12 mouse cellular contexts compared by ENCODE assay signal in genomic region chr15:102460409-102460808, GRCm38 (mm10). TPM values are rescaled to one million over a fixed set of nuclear protein-coding genes. Genes with fewer than 3 reads are reported as not detected.
DNase-seq lines count a peak whose midpoint lies in the region; ATAC-seq and TF ChIP-seq lines count a peak whose summit lies in the region.
"Had no signal": no experiment of that assay in that cellular context is flagged by ENCODE, and none has a peak within 500 bp of the region (broad histone marks: within the 10 kb centered on the region; RNA-seq: fewer than 3 reads in every experiment).

No protein-coding gene starts in this region.

- H3K4me3 ChIP-seq in forebrain, embryonic 13.5 days, result no peak overlapping the region
- H3K4me3 ChIP-seq in forebrain, embryonic 16.5 days (replicated peaks; ENCODE audit: low read length), result no peak overlapping the region
- peak overlapping the region; percentile 94 for H3K4me3 ChIP-seq in megakaryocyte, embryonic 14.5 days (replicated peaks)
- H3K4me3 ChIP-seq in myocyte, result peak overlapping the region; percentile 65

- H3K9ac ChIP-seq in forebrain, embryonic 13.5 days, result no peak overlapping the region
- H3K9ac ChIP-seq in forebrain, embryonic 16.5 days (replicated peaks; ENCODE audit: low read depth, low read length), result no peak overlapping the region
- H3K9ac ChIP-seq: forebrain, postnatal 0 days had no signal

- ATAC-seq in forebrain, embryonic 13.5 days, result no peak
- ATAC-seq in forebrain, embryonic 16.5 days, result no peak
- no peak for ATAC-seq in megakaryocyte, adult 5-6 weeks (ENCODE audit: poor library complexity, severe bottlenecking)
- ATAC-seq in granulocyte monocyte progenitor cell, adult 5-6 weeks (replicated peaks; ENCODE audit: poor library complexity, severe bottlenecking), result peak; percentile 12; the same call in 1 of the 2 replicates
- ATAC-seq: forebrain, postnatal 0 days had no signal

- peaks cover 6% of the 10 kb centered on the region; the same call in 1 of the 2 replicates for H3K36me3 ChIP-seq in forebrain, embryonic 13.5 days (ENCODE audit: poor library complexity, severe bottlenecking)
- H3K36me3 ChIP-seq in forebrain, embryonic 16.5 days (ENCODE audit: control insufficient read depth, insufficient read depth), result no peaks in the 10 kb centered on the region
- H3K36me3 ChIP-seq in megakaryocyte, embryonic 14.5 days (replicated peaks; ENCODE audit: low read length), result peaks cover 38% of the 10 kb centered on the region
- H3K36me3 ChIP-seq in myocyte (ENCODE audit: control insufficient read depth, insufficient read depth), result peaks cover 13% of the 10 kb centered on the region

- WGBS in forebrain, embryonic 13.5 days, result 86% methylated on average over 12 of the region's 12 CpGs
- 82% methylated on average over 12 of the region's 12 CpGs for WGBS in forebrain, embryonic 16.5 days

- no peak overlapping the region for H3ac ChIP-seq in myocyte (ENCODE audit: control insufficient read depth, insufficient read length)

- H3K9me3 ChIP-seq in forebrain, embryonic 13.5 days (replicated peaks), result no peaks in the 10 kb centered on the region
- no peaks in the 10 kb centered on the region for H3K9me3 ChIP-seq in forebrain, embryonic 16.5 days (ENCODE audit: control insufficient read depth, low read length)
- H3K9me3 ChIP-seq in megakaryocyte, embryonic 14.5 days, result no peaks in the 10 kb centered on the region

- H3K27ac ChIP-seq in forebrain, embryonic 13.5 days, result no peak overlapping the region
- H3K27ac ChIP-seq in forebrain, embryonic 16.5 days (ENCODE audit: low read length), result no peak overlapping the region

- H3K79me2 ChIP-seq in myocyte (ENCODE audit: control insufficient read depth, insufficient read depth), result peaks cover 14% of the 10 kb centered on the region

- peaks cover 19% of the 10 kb centered on the region for H3K4me1 ChIP-seq in forebrain, embryonic 13.5 days
- H3K4me1 ChIP-seq in forebrain, embryonic 16.5 days (replicated peaks; ENCODE audit: control insufficient read depth, insufficient read depth, low read length), result peaks cover 11% of the 10 kb centered on the region
- peaks cover 75% of the 10 kb centered on the region for H3K4me1 ChIP-seq in megakaryocyte, embryonic 14.5 days

- peak overlapping the region; percentile 62; the same call in 1 of the 2 replicates for H3K4me2 ChIP-seq in forebrain, embryonic 13.5 days
- H3K4me2 ChIP-seq in forebrain, embryonic 16.5 days (ENCODE audit: low read length), result no peak overlapping the region
- H3K4me2 ChIP-seq in myocyte (ENCODE audit: low read depth), result peak overlapping the region; percentile 93

- DNase-seq in urinary bladder, postnatal 25 days (ENCODE audit: low spot score), result no peak
- no peak for DNase-seq in ovary, adult 18-20 months (ENCODE audit: low spot score)
- DNase-seq: forebrain, postnatal 0 days; thymus, adult 18-20 months had no signal

- no peaks in the 10 kb centered on the region for H3K27me3 ChIP-seq in forebrain, embryonic 13.5 days
- H3K27me3 ChIP-seq in forebrain, embryonic 16.5 days (replicated peaks; ENCODE audit: control insufficient read depth, insufficient read depth, low read length), result no peaks in the 10 kb centered on the region
- H3K27me3 ChIP-seq in megakaryocyte, embryonic 14.5 days (replicated peaks), result no peaks in the 10 kb centered on the region
- no peaks in the 10 kb centered on the region for H3K27me3 ChIP-seq in myocyte (ENCODE audit: control insufficient read depth, insufficient read depth, insufficient read length)

- no peak for TF ChIP-seq POLR2A in myocyte (IDR thresholded peaks at IDR 0.05; ENCODE audit: insufficient read length, low read depth)

TF ChIP-seq in myocyte, 11 proteins besides CTCF, POLR2A, EP300 and RAD21:
- no peak for TF ChIP-seq SRF (IDR thresholded peaks at IDR 0.05; ENCODE audit: control insufficient read depth, insufficient read length, low read depth)
- no peak for TF ChIP-seq E2F4 (IDR thresholded peaks at IDR 0.05; ENCODE audit: insufficient read depth)
- TF ChIP-seq TCF3 (IDR thresholded peaks at IDR 0.05; ENCODE audit: insufficient read length, low read depth), result no peak
- no peak for TF ChIP-seq CEBPB (IDR thresholded peaks at IDR 0.05; ENCODE audit: insufficient read depth, poor library complexity, severe bottlenecking)
- TF ChIP-seq POLR2AphosphoS2 (IDR thresholded peaks at IDR 0.05; ENCODE audit: insufficient read length, low read depth), result no peak
- no peak for TF ChIP-seq MYOD1 (IDR thresholded peaks at IDR 0.05; ENCODE audit: control insufficient read depth in 1 of 3, insufficient read length in 2 of 3, low read depth in 2 of 3)
- TF ChIP-seq MAX (IDR thresholded peaks at IDR 0.05; ENCODE audit: low read depth), result no peak
- no peak for TF ChIP-seq REST (IDR thresholded peaks at IDR 0.05; ENCODE audit: insufficient read depth, insufficient read length)
- no peak for TF ChIP-seq TCF12 (IDR thresholded peaks at IDR 0.05; ENCODE audit: insufficient read depth, poor library complexity, severe bottlenecking)
- TF ChIP-seq MYOG (IDR thresholded peaks at IDR 0.05; ENCODE audit: control insufficient read depth in 1 of 3, insufficient read depth in 1 of 3, insufficient read length in 2 of 3, low read depth in 2 of 3), result no peak
- TF ChIP-seq USF1 (IDR thresholded peaks at IDR 0.05; ENCODE audit: low read depth), result no peak
TF ChIP-seq in myocyte: peak in this region for 0.

RNA-seq across cellular contexts. Expression of gene Prr13, which starts 1.6 kb away (rescaled TPM):
- polyA plus RNA-seq in forebrain, embryonic 13.5 days (2015; fragmentation: Nextera tagmentation; extraction: Ambion mirVana), result 88.9 and 90.9 TPM in 2 replicates
- 79.0 and 80.9 TPM in 2 replicates for polyA plus RNA-seq in forebrain, embryonic 16.5 days (2015; fragmentation: Nextera tagmentation; extraction: Ambion mirVana)
- 978 and 1,945 TPM in 2 replicates for polyA plus RNA-seq in megakaryocyte, embryonic 14.5 days (2012; ENCODE audit: insufficient read depth, low replicate concordance)
- 306 and 344 TPM in 2 replicates for total RNA-seq in megakaryocyte, adult 5-6 weeks (2015)
- 197 and 215 TPM in 2 replicates for total RNA-seq in megakaryocyte, adult 5-6 weeks (2017)
- total RNA-seq in granulocyte monocyte progenitor cell, adult 5-6 weeks (2014; fragmentation: Nextera tagmentation), result 75.2 and 97.2 TPM in 2 replicates
- total RNA-seq in granulocyte monocyte progenitor cell, adult 5-6 weeks (2017), result 35.4 and 53.4 TPM in 2 replicates
- polyA plus RNA-seq in myocyte (2012; fragmentation: generic; extraction: Trizol), result 92.9 TPM

RNA-seq across cellular contexts. Expression of gene Pcbp2, which starts 9.9 kb away (rescaled TPM):
- polyA plus RNA-seq in forebrain, embryonic 13.5 days (2015; fragmentation: Nextera tagmentation; extraction: Ambion mirVana), result 198 and 212 TPM in 2 replicates
- 144 and 149 TPM in 2 replicates for polyA plus RNA-seq in forebrain, embryonic 16.5 days (2015; fragmentation: Nextera tagmentation; extraction: Ambion mirVana)
- polyA plus RNA-seq in megakaryocyte, embryonic 14.5 days (2012; ENCODE audit: insufficient read depth, low replicate concordance), result 254 and 404 TPM in 2 replicates
- 705 and 801 TPM in 2 replicates for total RNA-seq in megakaryocyte, adult 5-6 weeks (2015)
- 156 and 205 TPM in 2 replicates for total RNA-seq in megakaryocyte, adult 5-6 weeks (2017)
- total RNA-seq in granulocyte monocyte progenitor cell, adult 5-6 weeks (2014; fragmentation: Nextera tagmentation), result 731 and 799 TPM in 2 replicates
- total RNA-seq in granulocyte monocyte progenitor cell, adult 5-6 weeks (2017), result 213 and 218 TPM in 2 replicates
- 892 TPM for polyA plus RNA-seq in myocyte (2012; fragmentation: generic; extraction: Trizol)

RNA-seq across cellular contexts. Expression of gene Amhr2, which starts 15.2 kb away (rescaled TPM):
- 0.19 and 0.20 TPM in 2 replicates for polyA plus RNA-seq in forebrain, embryonic 13.5 days (2015; fragmentation: Nextera tagmentation; extraction: Ambion mirVana)
- polyA plus RNA-seq in forebrain, embryonic 16.5 days (2015; fragmentation: Nextera tagmentation; extraction: Ambion mirVana), result 0.32 and 0.58 TPM in 2 replicates
- polyA plus RNA-seq in megakaryocyte, embryonic 14.5 days (2012; ENCODE audit: insufficient read depth, low replicate concordance), result 0.37 TPM in 1 of 2 replicates, not detected in the other
- not detected in 2 replicates for total RNA-seq in megakaryocyte, adult 5-6 weeks (2015)
- total RNA-seq in megakaryocyte, adult 5-6 weeks (2017), result not detected in 2 replicates
- not detected in 2 replicates for total RNA-seq in granulocyte monocyte progenitor cell, adult 5-6 weeks (2014; fragmentation: Nextera tagmentation)
- total RNA-seq in granulocyte monocyte progenitor cell, adult 5-6 weeks (2017), result not detected in 2 replicates
- 0.32 TPM for polyA plus RNA-seq in myocyte (2012; fragmentation: generic; extraction: Trizol)
- polyA plus RNA-seq: neural tube, embryonic 11.5 days had no signal

RNA-seq across cellular contexts. Expression of gene Gm10337, which starts 43.1 kb away (rescaled TPM):
- polyA plus RNA-seq in forebrain, embryonic 13.5 days (2015; fragmentation: Nextera tagmentation; extraction: Ambion mirVana), result 6.6 and 13.4 TPM in 2 replicates
- polyA plus RNA-seq in forebrain, embryonic 16.5 days (2015; fragmentation: Nextera tagmentation; extraction: Ambion mirVana), result 17.3 and 22.2 TPM in 2 replicates
- not detected in 2 replicates for polyA plus RNA-seq in megakaryocyte, embryonic 14.5 days (2012; ENCODE audit: insufficient read depth, low replicate concordance)
- total RNA-seq in megakaryocyte, adult 5-6 weeks (2015), result not detected in 2 replicates
- not detected in 2 replicates for total RNA-seq in megakaryocyte, adult 5-6 weeks (2017)
- 7.7 TPM in 1 of 2 replicates, not detected in the other for total RNA-seq in granulocyte monocyte progenitor cell, adult 5-6 weeks (2014; fragmentation: Nextera tagmentation)
- total RNA-seq in granulocyte monocyte progenitor cell, adult 5-6 weeks (2017), result not detected in 2 replicates
- polyA plus RNA-seq in myocyte (2012; fragmentation: generic; extraction: Trizol), result not detected
- total RNA-seq: forebrain, postnatal 0 days; layer of hippocampus, adult 8-10 months had no signal

RNA-seq across cellular contexts. Expression of gene Sp1, which starts 54.5 kb away (rescaled TPM):
- polyA plus RNA-seq in forebrain, embryonic 13.5 days (2015; fragmentation: Nextera tagmentation; extraction: Ambion mirVana), result 7.0 and 8.1 TPM in 2 replicates
- polyA plus RNA-seq in forebrain, embryonic 16.5 days (2015; fragmentation: Nextera tagmentation; extraction: Ambion mirVana), result 5.0 and 5.9 TPM in 2 replicates
- 3.9 and 15.5 TPM in 2 replicates for polyA plus RNA-seq in megakaryocyte, embryonic 14.5 days (2012; ENCODE audit: insufficient read depth, low replicate concordance)
- 68.3 and 71.8 TPM in 2 replicates for total RNA-seq in megakaryocyte, adult 5-6 weeks (2015)
- 64.1 and 72.2 TPM in 2 replicates for total RNA-seq in megakaryocyte, adult 5-6 weeks (2017)
- 59.6 and 71.6 TPM in 2 replicates for total RNA-seq in granulocyte monocyte progenitor cell, adult 5-6 weeks (2014; fragmentation: Nextera tagmentation)
- 52.0 and 56.1 TPM in 2 replicates for total RNA-seq in granulocyte monocyte progenitor cell, adult 5-6 weeks (2017)
- 11.7 TPM for polyA plus RNA-seq in myocyte (2012; fragmentation: generic; extraction: Trizol)

Comparison
In these comparisons a context has a peak if more than half of its experiments do, and no peak if none do; other contexts are left out.
1. H3K4me3 ChIP-seq: peak in megakaryocyte, embryonic 14.5 days (single experiment) and myocyte (single experiment); none in forebrain, embryonic 13.5 days (single experiment) and forebrain, embryonic 16.5 days (single experiment).
2. RNA of gene Prr13, which starts 1.6 kb away (polyA plus RNA-seq): 978 to 1,945 TPM in megakaryocyte, embryonic 14.5 days; 92.9 TPM in myocyte (single experiment), 88.9 to 90.9 TPM in forebrain, embryonic 13.5 days and 79.0 to 80.9 TPM in forebrain, embryonic 16.5 days; every median in the first group is over 10 times any median in the second.